Mouse (Mus musculus) megakaryocyte, embryonic 14.5 days (primary cell): ENCODE measurements around the gene Spon1.

Experiments used
- FLI1 ChIP-seq: IDR thresholded peaks from 2 replicates; pipeline ENCODE4 v1.6.1; 2012; ENCODE audit warnings: low read length, inconsistent platforms, mixed read lengths
- GATA1 ChIP-seq: IDR thresholded peaks from 3 replicates; pipeline ENCODE4 v1.6.1; 2012; ENCODE audit warnings: mixed read lengths, low read length, inconsistent platforms, borderline replicate concordance

DNA sequence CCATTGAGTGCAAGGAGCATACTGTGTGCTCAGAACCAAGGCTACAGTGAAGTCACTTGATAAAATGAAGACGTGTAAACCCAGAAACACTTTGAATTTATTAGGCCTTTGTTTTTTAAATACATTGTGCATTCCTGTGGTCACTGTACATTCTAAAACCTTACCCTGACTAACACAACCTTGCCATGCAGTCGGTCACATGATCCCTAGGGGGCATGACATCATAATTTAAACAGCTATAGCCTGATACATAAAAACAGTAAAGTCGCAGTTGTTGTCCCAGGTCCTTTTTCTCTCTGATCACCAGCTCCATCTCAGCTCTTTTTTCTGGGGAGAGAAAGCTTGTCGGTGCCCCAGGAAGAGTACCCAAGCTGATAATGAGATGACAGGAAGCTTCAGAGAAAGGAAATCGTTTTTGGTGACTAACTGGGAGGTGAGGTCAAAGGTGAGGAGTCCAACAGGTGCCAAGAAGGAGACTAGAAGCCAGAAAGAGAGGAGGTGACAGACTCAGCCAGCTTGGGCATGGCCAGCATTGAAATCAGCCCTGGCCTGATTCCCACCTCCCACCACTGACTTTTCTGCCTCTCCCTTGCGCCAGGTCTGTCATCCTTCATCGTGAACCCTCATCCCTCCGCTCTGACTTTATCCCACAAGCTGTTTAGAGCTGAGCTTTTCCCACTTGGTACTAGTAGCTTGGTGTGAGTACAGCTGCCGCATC, 246.1 kb downstream of the Spon1 start:
- TF ChIP-seq GATA1 = no peak
- TF ChIP-seq FLI1 = no peak
